Mouse (Mus musculus) forelimb bud, embryonic 11.5 days (tissue): Measurements from ENCODE around the gene Gm20498.
"Not testable (repeated sequence)": the region's sequence is repeated elsewhere in the genome, so short reads cannot be mapped to it uniquely, and the experiment has no call there.

Experiments
- DNase-seq: peaks from one replicate; pipeline ENCODE4 v3.0.0-alpha.2; 2012; ENCODE audit warnings: low read depth, low spot score

Gene Gm20498

GRCm38 (mm10) chr12:81532316-81533028 lies at the start of gene Gm20498, which contains the start of gene Synj2bp:
Gm20498 (minus strand) TSS chr12:81532905.
Synj2bp (minus strand) TSS chr12:81532911.
- peak; percentile 83 for DNase-seq

- no peak for DNase-seq
Observed at GRCm38 (mm10) chr12:81568374-81568773, 35.7 kb upstream of the Gm20498 start, which contains the start of gene Adam21. Adam21 (minus strand) TSS chr12:81568474.

GRCm38 (mm10) chr12:81567931-81568330 lies 35.2 kb upstream of the Gm20498 start:
- DNase-seq: no peak

GRCm38 (mm10) chr12:81564173-81564572 lies 31.5 kb upstream of the Gm20498 start:
- no peak for DNase-seq

DNA sequence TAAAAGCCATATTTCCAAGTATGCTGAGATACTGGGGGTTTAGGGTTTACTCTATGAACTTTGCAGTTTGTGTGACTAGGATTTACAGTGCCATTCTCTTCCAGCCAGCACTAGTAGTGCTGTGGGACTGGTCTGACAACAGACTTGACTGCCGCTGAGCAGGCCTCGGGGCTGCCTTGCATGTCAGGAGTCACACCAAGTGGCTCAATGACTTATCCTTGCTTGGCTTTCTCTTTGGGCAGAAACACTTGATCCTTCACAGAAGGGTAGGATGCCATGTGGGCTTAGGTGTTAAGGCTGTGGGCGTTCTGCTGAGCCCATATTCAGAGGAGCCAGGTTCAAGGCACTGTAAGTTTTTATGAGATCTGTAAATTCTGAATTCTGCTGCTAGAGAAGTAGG lies 16.6 kb upstream of the Gm20498 start:
- DNase-seq: no peak

GRCm38 (mm10) chr12:81547163-81547562 lies 14.5 kb upstream of the Gm20498 start:
- no peak for DNase-seq

DNA sequence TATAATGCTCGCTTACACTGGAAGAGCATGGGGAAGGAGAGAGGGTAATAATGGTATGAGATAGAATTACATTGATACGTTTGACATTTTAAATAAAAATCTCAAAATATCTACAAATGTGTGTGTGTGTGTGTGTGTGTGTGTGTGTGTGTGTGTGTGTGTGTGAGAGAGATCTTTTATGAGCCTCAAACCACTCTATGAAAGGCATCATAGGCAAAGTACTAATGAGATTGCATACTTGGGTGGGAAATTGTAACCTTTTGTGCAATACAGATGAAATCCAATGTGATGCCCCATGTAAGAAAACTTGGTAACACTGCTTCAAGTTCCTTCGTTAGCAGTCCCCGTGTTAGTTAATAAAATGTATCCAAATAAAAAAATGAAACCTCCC lies 319 bp upstream of the Gm20498 start:
- DNase-seq: peak; percentile 7

GRCm38 (mm10) chr12:81530587-81530986 lies 2.1 kb downstream of the Gm20498 start:
- DNase-seq: not testable (repeated sequence)

DNA sequence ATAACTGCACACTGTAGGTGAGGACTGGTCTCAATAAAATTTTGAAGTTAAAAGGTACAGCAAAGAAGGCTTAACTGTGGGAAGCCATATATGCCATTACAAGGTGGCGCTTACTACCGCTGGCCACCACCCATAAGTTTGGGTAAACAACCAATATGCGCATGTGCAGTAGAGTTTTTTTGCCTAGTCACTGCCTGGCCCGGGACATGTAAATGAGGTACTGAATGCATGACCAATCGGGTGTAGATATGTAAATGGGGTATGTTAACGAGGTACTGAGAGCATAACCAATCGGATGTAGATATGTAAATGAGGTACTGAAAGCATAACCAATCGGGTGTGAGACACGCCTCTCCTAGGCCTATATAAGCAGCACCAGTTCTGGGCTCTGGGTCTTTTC lies 35.8 kb downstream of the Gm20498 start:
- not testable (repeated sequence) for DNase-seq

DNA sequence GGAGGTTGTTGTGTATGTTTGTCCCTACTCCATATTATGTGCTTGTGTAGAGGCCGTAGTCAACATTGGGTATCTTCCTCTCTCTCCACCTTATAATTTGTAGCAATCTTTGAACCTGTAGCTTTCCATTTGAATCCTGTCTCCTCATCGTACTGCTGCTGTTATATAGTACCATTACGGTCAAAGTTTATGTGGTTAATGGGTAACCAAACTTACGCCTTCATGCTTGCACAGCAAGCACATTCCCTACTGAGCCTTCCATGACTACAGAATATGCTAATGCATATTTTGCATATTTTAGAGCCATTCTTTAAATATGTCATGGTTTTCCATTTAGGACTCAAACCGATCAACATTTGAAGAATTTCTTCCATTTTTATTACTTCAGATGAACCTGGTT lies 42.2 kb downstream of the Gm20498 start:
- DNase-seq: no peak

- DNase-seq: no peak
Observed at GRCm38 (mm10) chr12:81485311-81485710, 47.4 kb downstream of the Gm20498 start.

- peak; percentile 76 for DNase-seq
Observed at GRCm38 (mm10) chr12:81484727-81485191, 47.9 kb downstream of the Gm20498 start, which contains the start of gene Cox16. Cox16 (minus strand) TSS chr12:81485127.

DNA sequence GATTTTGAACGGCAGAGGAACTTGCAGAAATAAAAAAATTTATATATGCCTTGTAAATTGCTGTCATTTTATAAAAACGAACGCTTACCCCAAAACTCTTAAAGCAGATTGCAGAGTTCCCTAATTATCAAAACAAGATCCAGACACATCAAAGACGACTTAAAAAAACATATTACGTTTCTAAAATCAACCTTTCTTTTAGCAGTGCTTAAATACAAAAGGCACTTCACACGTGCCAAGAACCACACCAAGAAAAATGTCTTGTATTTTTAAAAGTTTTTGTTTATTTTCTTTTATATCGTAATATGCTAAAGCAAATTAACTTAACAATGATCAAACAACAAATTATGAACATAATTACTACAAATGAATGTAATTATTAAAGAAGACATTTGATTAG lies 48.5 kb downstream of the Gm20498 start:
- DNase-seq: no peak

- peak; percentile 64 for DNase-seq
Observed at GRCm38 (mm10) chr12:81483656-81484055, 49.0 kb downstream of the Gm20498 start.

DNA sequence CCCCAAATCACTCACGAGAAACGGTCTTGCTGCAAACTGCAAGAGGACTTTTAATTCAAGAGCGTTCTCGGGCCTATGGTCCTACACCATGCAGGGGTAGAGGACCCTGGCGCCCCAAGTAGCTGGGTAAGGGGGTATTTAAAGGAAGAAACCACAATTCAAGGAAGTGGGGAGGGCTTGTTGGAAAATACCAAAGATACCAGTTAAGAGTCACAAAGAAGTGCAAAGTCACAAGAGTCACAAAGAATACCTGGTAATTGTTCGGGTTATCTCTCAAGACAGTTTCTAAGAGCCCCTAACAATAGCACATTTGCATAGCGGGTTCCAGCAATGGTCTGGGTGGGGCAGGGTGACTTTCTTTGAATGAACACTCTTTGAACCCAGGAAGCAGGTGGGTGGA lies 73.7 kb downstream of the Gm20498 start:
- DNase-seq: not testable (repeated sequence)

- DNase-seq: not testable (repeated sequence)
Observed at GRCm38 (mm10) chr12:81438985-81439384, 93.7 kb downstream of the Gm20498 start.

DNA sequence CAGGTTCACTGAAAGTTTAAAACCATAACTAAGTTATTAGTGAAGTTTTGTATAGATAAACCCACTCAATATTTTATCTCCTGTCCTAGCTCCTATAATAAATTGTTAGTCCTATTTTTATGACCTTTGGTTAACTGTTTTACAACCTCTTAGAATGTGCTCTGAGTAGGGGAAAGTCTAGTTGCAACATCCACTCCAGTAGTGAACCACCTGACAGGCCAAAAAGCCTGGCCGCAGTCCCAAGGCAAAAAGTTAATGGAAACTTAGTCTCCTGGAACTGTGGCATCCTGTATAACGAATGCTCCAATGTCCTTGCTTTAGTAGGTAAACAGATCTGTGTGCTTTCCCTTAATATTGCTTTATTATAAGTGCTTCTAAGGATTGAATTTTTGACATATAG lies 97.9 kb downstream of the Gm20498 start:
- DNase-seq: not testable (repeated sequence)

DNA sequence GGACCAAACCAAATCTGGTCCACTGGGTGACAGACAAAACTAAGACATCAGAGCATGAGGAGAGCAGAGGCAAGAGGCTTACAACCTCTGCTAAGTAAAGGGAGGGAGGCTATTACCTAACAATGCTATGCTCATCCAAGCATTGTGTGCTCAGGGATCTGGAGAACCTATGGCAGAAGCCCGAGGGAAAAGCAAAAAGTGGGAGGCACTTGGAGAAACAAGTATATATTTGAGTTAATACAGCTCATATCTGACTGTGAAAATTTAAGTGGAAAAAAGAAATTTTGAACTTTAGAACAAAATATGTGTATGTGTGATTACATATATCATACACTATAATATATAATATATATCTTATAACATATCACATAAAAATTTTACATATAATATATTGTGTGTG lies 110.9 kb downstream of the Gm20498 start, which contains the start of gene Adam4:
Gene Adam4, minus strand, starts transcription at position 101 of the 400 bp plus-strand sequence.
- DNase-seq: no peak

- no peak for DNase-seq
Observed at GRCm38 (mm10) chr12:81413211-81413610, 119.5 kb downstream of the Gm20498 start.

DNA sequence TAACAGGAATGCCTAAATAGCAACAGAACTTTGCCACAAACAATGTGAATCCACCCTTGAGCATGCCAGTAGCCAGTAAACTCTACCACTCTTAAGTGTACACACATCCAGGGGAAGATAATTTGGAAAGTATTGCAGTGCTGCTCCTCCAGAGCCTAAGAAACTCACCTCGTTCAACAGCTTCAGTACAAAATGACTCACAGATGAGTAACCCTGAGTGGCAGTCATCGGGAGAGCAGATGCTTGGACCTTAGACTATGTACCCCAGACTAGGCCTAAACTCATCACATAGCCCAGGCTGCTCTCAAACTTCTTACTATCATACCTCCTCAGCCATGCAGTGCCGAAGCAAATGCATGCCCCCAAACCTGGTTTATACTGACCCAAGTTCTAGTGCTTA lies 123.7 kb downstream of the Gm20498 start:
- no peak for DNase-seq

- DNase-seq: peak; percentile 69
Observed at GRCm38 (mm10) chr12:81402187-81402586, 130.5 kb downstream of the Gm20498 start.

DNA sequence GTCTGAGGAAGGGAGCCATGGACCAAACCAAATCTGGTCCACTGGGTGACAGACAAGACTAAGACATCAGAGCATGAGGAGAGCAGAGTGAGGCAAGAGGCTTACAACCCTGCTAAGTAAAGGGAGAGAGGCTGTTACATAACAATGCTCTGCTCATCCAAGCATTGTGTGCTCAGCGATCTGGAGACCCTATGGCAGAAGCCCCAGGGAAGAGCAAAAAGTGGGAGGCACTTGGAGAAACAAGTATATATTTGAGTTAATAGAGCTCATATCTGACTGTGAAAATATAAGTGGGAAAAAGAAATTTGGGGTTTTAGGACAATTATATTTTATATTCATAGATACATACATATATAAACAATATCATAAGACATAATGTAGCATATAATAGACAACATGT lies 153.3 kb downstream of the Gm20498 start, which contains the start of gene Gm4787:
Gene Gm4787, minus strand, starts transcription at position 101 of the 400 bp plus-strand sequence.
- not testable (repeated sequence) for DNase-seq

- no peak for DNase-seq
Observed at GRCm38 (mm10) chr12:81333841-81334240, 198.9 kb downstream of the Gm20498 start.
